Mouse (Mus musculus) liver, adult 2 months (tissue): ENCODE measurements around the gene Fry.

Experiments used
- CTCF ChIP-seq: fragments of 200-500 bp; IDR thresholded peaks from 2 replicates; pipeline ENCODE4 v1.5.1; 2011; ENCODE audit warnings: low read depth, low read length, control low read depth
- POLR2A ChIP-seq: fragments of 200-500 bp; IDR thresholded peaks from 2 replicates; pipeline ENCODE4 v1.6.1; 2011; ENCODE audit warnings: low read length, control low read depth; ENCODE audit not compliant: insufficient read depth; ENCODE audit errors: extremely low read depth

DNA sequence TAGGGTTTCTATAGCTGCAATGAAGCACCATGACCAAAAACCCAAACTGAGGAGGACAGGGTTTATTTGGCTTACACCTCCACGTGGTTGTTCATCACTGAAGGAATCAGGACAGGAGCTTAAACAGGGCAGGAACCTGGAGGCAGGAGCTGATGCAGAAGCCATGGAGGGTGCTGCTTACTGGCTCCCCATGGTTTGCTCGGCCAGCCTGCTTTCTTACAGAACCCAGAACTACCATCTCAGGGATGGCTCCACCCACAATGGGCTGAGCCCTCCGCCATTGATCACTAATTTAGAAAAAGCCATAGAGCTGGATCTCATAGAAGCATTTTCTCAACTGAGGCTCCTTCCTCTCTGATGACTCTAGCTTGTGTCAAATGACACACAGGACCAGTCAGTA lies 346.3 kb downstream of the Fry start:
- no peak for TF ChIP-seq CTCF
- no peak for TF ChIP-seq POLR2A
